Mouse (Mus musculus) megakaryocyte, embryonic 14.5 days (primary cell): ENCODE measurements around the gene Slc5a8.

Source experiments
- FLI1 ChIP-seq: IDR thresholded peaks from 2 replicates; pipeline ENCODE4 v1.6.1; 2012; ENCODE audit warnings: low read length, inconsistent platforms, mixed read lengths
- GATA1 ChIP-seq: IDR thresholded peaks from 3 replicates; pipeline ENCODE4 v1.6.1; 2012; ENCODE audit warnings: mixed read lengths, low read length, inconsistent platforms, borderline replicate concordance

DNA sequence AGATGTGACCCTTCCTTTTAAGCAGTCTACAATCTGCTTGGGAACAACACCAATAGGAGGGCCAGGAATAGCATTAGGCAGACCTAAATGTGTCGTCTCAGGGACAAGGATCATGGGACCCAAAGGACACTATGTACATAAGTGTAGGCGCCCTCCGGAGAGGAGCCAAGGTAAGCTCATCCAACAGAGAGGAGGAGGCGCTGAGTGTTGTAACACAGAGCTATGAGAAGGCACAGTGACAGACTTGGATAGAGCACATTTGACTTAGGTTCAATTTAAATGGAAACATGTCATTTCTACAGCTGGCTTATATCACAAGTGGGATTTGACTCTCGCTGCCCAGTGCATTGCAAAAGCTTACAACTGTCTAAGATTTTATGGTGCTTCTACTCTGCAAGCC is 82.8 kb downstream of the Slc5a8 start:
- TF ChIP-seq GATA1 (no peak), FLI1 (no peak)
